Mouse (Mus musculus) CH12.LX (cell line): Measurements from ENCODE around the gene Gm10436. TPM values are rescaled to one million over a fixed set of nuclear protein-coding genes. Genes with fewer than 3 reads are reported as not detected.
"Not testable (repeated sequence)": the region's sequence is repeated elsewhere in the genome, so short reads cannot be mapped to it uniquely, and the experiment has no call there.

Experiments
- DNase-seq: peaks from one replicate; pipeline ENCODE4 v3.0.0-alpha.2; 2013; ENCODE audit errors: extremely low read depth
- H3K27ac ChIP-seq: 2 replicates; pipeline ENCODE4 v1.5.1; 2012; ENCODE audit warnings: low read depth, mild to moderate bottlenecking, control low read depth, moderate library complexity; ENCODE audit not compliant: insufficient read depth
- H3K27me3 ChIP-seq: replicated peaks from 2 replicates; pipeline ENCODE3; 2012; ENCODE audit warnings: inconsistent platforms
- H3K36me3 ChIP-seq, 2 experiments: replicated peaks in 1 of 2; 2 replicates each; pipeline versions ENCODE3 to v1.6.1; 2012; ENCODE audit warnings: inconsistent platforms in 1 of 2, low read length in 1 of 2, mild to moderate bottlenecking in 1 of 2, mixed read lengths in 1 of 2, moderate library complexity in 1 of 2; ENCODE audit not compliant: control insufficient read depth in 1 of 2, insufficient read depth in 1 of 2
- H3K4me1 ChIP-seq, 2 experiments: 2 replicates each; pipeline ENCODE4 v1.6.1; 2012; ENCODE audit warnings: inconsistent platforms in 1 of 2, moderate library complexity in 1 of 2; ENCODE audit not compliant: insufficient read depth in 2 of 2, control insufficient read depth in 1 of 2
- H3K4me2 ChIP-seq: 2 replicates; pipeline ENCODE4 v1.6.1; 2012; ENCODE audit warnings: low read depth, mild to moderate bottlenecking, control low read depth; ENCODE audit not compliant: poor library complexity, insufficient read depth, severe bottlenecking
- H3K4me3 ChIP-seq, 3 experiments: fragments of 150-350 bp in 1 of 3; sonication (generic) in 1 of 3; replicated peaks in 1 of 3; 2 replicates each; pipeline versions ENCODE3 to v1.5.1; 2011 to 2012; ENCODE audit warnings: low read depth in 2 of 3, low read length in 2 of 3, mild to moderate bottlenecking in 2 of 3, moderate library complexity in 2 of 3, control low read depth in 1 of 3, improper control_type of control experiment in 1 of 3, inconsistent platforms in 1 of 3, mixed read lengths in 1 of 3; ENCODE audit not compliant: poor library complexity in 1 of 3
- H3K79me2 ChIP-seq: replicated peaks from 2 replicates; pipeline ENCODE4 v1.6.1; 2012; ENCODE audit warnings: mild to moderate bottlenecking, moderate library complexity; ENCODE audit not compliant: control insufficient read depth, poor library complexity, insufficient read depth, severe bottlenecking; ENCODE audit errors: extremely low read depth
- H3K9ac ChIP-seq: 2 replicates; pipeline ENCODE4 v1.6.1; 2012; ENCODE audit warnings: low read depth, mild to moderate bottlenecking, control low read depth, moderate library complexity; ENCODE audit not compliant: insufficient read depth
- H3K9me3 ChIP-seq: replicated peaks from 2 replicates; pipeline ENCODE3; 2012; ENCODE audit warnings: low read length, inconsistent platforms, mixed read lengths
- BHLHE40 ChIP-seq: IDR thresholded peaks from 2 replicates; pipeline ENCODE4 v1.6.1; 2011; ENCODE audit warnings: mild to moderate bottlenecking, low read depth, low read length, improper control_type of control experiment
- CHD1 ChIP-seq: IDR thresholded peaks from 2 replicates; pipeline ENCODE4 v1.6.1; 2012; ENCODE audit warnings: low read depth, low read length, improper control_type of control experiment, inconsistent platforms
- CHD2 ChIP-seq: IDR thresholded peaks from 2 replicates; pipeline ENCODE4 v1.6.1; 2011; ENCODE audit warnings: low read length, improper control_type of control experiment
- CTCF ChIP-seq, 2 experiments: IDR thresholded peaks in 1 of 2; conservative IDR thresholded peaks in 1 of 2; 2 replicates each; pipeline ENCODE4 v1.5.1; 2011 to 2012; ENCODE audit warnings: low read depth in 2 of 2, low read length in 2 of 2, improper control_type of control experiment in 1 of 2, inconsistent platforms in 1 of 2, mild to moderate bottlenecking in 1 of 2, moderate library complexity in 1 of 2
- MXI1 ChIP-seq: IDR thresholded peaks from 2 replicates; pipeline ENCODE4 v1.6.1; 2011; ENCODE audit warnings: mild to moderate bottlenecking, low read depth, low read length, improper control_type of control experiment
- RAD21 ChIP-seq: IDR thresholded peaks from 2 replicates; pipeline ENCODE4 v1.6.1; 2011; ENCODE audit warnings: low read depth, mild to moderate bottlenecking, low read length, improper control_type of control experiment, moderate library complexity
- RCOR1 ChIP-seq: conservative IDR thresholded peaks from 2 replicates; pipeline ENCODE4 v1.6.1; 2012; ENCODE audit warnings: low read depth, mild to moderate bottlenecking, inconsistent platforms, low read length, improper control_type of control experiment
- dilution Hi-C: fragments of 300-500 bp; cut with MboI; formaldehyde crosslinking; loops from 2 replicates; pipeline ENCODE4 v1.14.3; 2020; ENCODE audit warnings: low sequenced_read_pairs; ENCODE audit not compliant: extremely low pct_unique_long_range_greater_than_20kb, extremely low pct_ligation_motif_present
- in situ Hi-C: fragments of 300-500 bp; cut with MboI; formaldehyde crosslinking; loops from 3 replicates; pipeline ENCODE4 v1.14.3; 2019; ENCODE audit warnings: low sequenced_read_pairs, low pct_ligation_motif_present, low pct_unique_long_range_greater_than_20kb, mixed read lengths
- polyA plus RNA-seq: library from polyadenylated mRNA; unstranded; fragments of >175 nt; gene quantifications from 2 replicates; pipeline ENCODE4 v1.2.1, GENCODE M21; 2012; ENCODE audit warnings: low read depth; ENCODE audit not compliant: insufficient read length
- total RNA-seq, 2 experiments: library from RNA; depleted of rRNA; stranded (reverse); fragments of 300-350 nt in 1 of 2; fragments of >200 nt in 1 of 2; gene quantifications; 2 replicates each; pipeline ENCODE4 v1.2.3; 2012 to 2014

The Gm10436 gene
- total and polyA plus RNA-seq, 3 experiments = not detected

GRCm38 (mm10) chr12:88214641-88215040, 32.7 kb upstream of the Gm10436 start:
- H3K27ac ChIP-seq = no peak overlapping the region
- dilution Hi-C loops = no loop called here
- in situ Hi-C loops = no loop called here
- no peak for TF ChIP-seq CHD2
- TF ChIP-seq CHD1 = no peak
- TF ChIP-seq RCOR1 = no peak
- TF ChIP-seq MXI1 = no peak
- no peak for DNase-seq
- no peak overlapping the region for H3K4me3 ChIP-seq
- no peaks in the 10 kb centered on the region for H3K36me3 ChIP-seq
- no peaks in the 10 kb centered on the region for H3K4me1 ChIP-seq
- no peak overlapping the region for H3K4me2 ChIP-seq
- H3K27me3 ChIP-seq = no peaks in the 10 kb centered on the region
- H3K9me3 ChIP-seq = peaks cover 2% of the 10 kb centered on the region
- no peaks in the 10 kb centered on the region for H3K79me2 ChIP-seq
- H3K9ac ChIP-seq = no peak overlapping the region

GRCm38 (mm10) chr12:88211458-88211857, 29.6 kb upstream of the Gm10436 start:
- dilution Hi-C loops, H3K4me2 ChIP-seq, H3K27ac ChIP-seq, H3K27me3 ChIP-seq, H3K4me1 ChIP-seq, H3K9ac ChIP-seq, H3K36me3 ChIP-seq, in situ Hi-C loops, DNase-seq, H3K4me3 ChIP-seq, H3K9me3 ChIP-seq, H3K79me2 ChIP-seq: not testable (repeated sequence)

- no peak for TF ChIP-seq BHLHE40
- TF ChIP-seq CTCF (conservative IDR thresholded peaks at IDR 0.05 in 1 of 2, IDR thresholded peaks at IDR 0.05 in 1 of 2; ENCODE audit: low read depth in 2 of 2, low read length in 2 of 2) = peak in 1 of 2 experiments; percentile 20; a peak in 2 of 4 replicates
- TF ChIP-seq RAD21 = peak; percentile 1
- DNase-seq = no peak
- dilution Hi-C loops = no loop called here
Observed at GRCm38 (mm10) chr12:88202856-88203255, 20.9 kb upstream of the Gm10436 start.

More at GRCm38 (mm10) chr12:88202856-88203255, 20.9 kb upstream of the Gm10436 start:
- in situ Hi-C loops = no loop called here
- H3K36me3 ChIP-seq = no peaks in the 10 kb centered on the region
- no peaks in the 10 kb centered on the region for H3K79me2 ChIP-seq
- no peaks in the 10 kb centered on the region for H3K4me1 ChIP-seq
- no peaks in the 10 kb centered on the region for H3K9me3 ChIP-seq
- H3K4me2 ChIP-seq = no peak overlapping the region
- no peaks in the 10 kb centered on the region for H3K27me3 ChIP-seq
- H3K9ac ChIP-seq = no peak overlapping the region
- no peak overlapping the region for H3K4me3 ChIP-seq
- no peak overlapping the region for H3K27ac ChIP-seq

Other genes with a start within 250 kb of the Gm10436 start
- not detected in 2 replicates for gene Gm2042, start 228.0 kb downstream of the Gm10436 start, total RNA-seq (2012; rRNA removed)
- gene Gm2042, start 228.0 kb downstream of the Gm10436 start, total RNA-seq (2014; rRNA removed) = not detected in 2 replicates
- not detected in 2 replicates for gene Gm2042, start 228.0 kb downstream of the Gm10436 start, polyA plus RNA-seq
- gene Gm2075, start 170.3 kb downstream of the Gm10436 start, total RNA-seq (2012; rRNA removed) = not detected in 2 replicates
- gene Gm2075, start 170.3 kb downstream of the Gm10436 start, total RNA-seq (2014; rRNA removed) = not detected in 2 replicates
- not detected in 2 replicates for gene Gm2075, start 170.3 kb downstream of the Gm10436 start, polyA plus RNA-seq
- not detected in 2 replicates for gene Gm6803, start 163.3 kb downstream of the Gm10436 start, total RNA-seq (2012; rRNA removed)
- not detected in 2 replicates for gene Gm6803, start 163.3 kb downstream of the Gm10436 start, total RNA-seq (2014; rRNA removed)
- gene Gm6803, start 163.3 kb downstream of the Gm10436 start, polyA plus RNA-seq = not detected in 2 replicates
- not detected in 2 replicates for gene Gm2056, start 155.1 kb downstream of the Gm10436 start, total RNA-seq (2012; rRNA removed)
- not detected in 2 replicates for gene Gm2056, start 155.1 kb downstream of the Gm10436 start, total RNA-seq (2014; rRNA removed)
- gene Gm2056, start 155.1 kb downstream of the Gm10436 start, polyA plus RNA-seq = not detected in 2 replicates
- not detected in 2 replicates for gene Gm16368, start 98.4 kb downstream of the Gm10436 start, total RNA-seq (2012; rRNA removed)
- gene Gm16368, start 98.4 kb downstream of the Gm10436 start, total RNA-seq (2014; rRNA removed) = not detected in 2 replicates
- not detected in 2 replicates for gene Gm16368, start 98.4 kb downstream of the Gm10436 start, polyA plus RNA-seq
- gene Gm8332, start 68.0 kb upstream of the Gm10436 start, total RNA-seq (2012; rRNA removed) = not detected in 2 replicates
- gene Gm8332, start 68.0 kb upstream of the Gm10436 start, total RNA-seq (2014; rRNA removed) = not detected in 2 replicates
- not detected in 2 replicates for gene Gm8332, start 68.0 kb upstream of the Gm10436 start, polyA plus RNA-seq
- not detected in 2 replicates for gene Gm5662, start 92.4 kb upstream of the Gm10436 start, total RNA-seq (2012; rRNA removed)
- not detected in 2 replicates for gene Gm5662, start 92.4 kb upstream of the Gm10436 start, total RNA-seq (2014; rRNA removed)
- gene Gm5662, start 92.4 kb upstream of the Gm10436 start, polyA plus RNA-seq = not detected in 2 replicates
- gene Gm5039, start 141.9 kb upstream of the Gm10436 start, total RNA-seq (2012; rRNA removed) = not detected in 2 replicates
- gene Gm5039, start 141.9 kb upstream of the Gm10436 start, total RNA-seq (2014; rRNA removed) = not detected in 2 replicates
- not detected in 2 replicates for gene Gm5039, start 141.9 kb upstream of the Gm10436 start, polyA plus RNA-seq
- 26.8 and 27.0 TPM in 2 replicates for gene Adck1, start 178.4 kb upstream of the Gm10436 start, total RNA-seq (2012; rRNA removed)
- 32.7 and 33.3 TPM in 2 replicates for gene Adck1, start 178.4 kb upstream of the Gm10436 start, total RNA-seq (2014; rRNA removed)
- 27.0 and 29.4 TPM in 2 replicates for gene Adck1, start 178.4 kb upstream of the Gm10436 start, polyA plus RNA-seq